Mouse (Mus musculus): ENCODE measurements at regions not wholly inside any gene's neighbourhood (a gene's known extent, or its start where the extent isn't known, plus 50 kb on each side); places are given as distances from the start of the nearest gene placed in this dataset.

- H3K79me2 ChIP-seq (ENCODE audit: control insufficient read depth, insufficient read depth), result no peaks in the 10 kb centered on the region
- H3K79me3 ChIP-seq (ENCODE audit: low read depth), result no peaks in the 10 kb centered on the region
- no peak overlapping the region for H3K4me3 ChIP-seq (ENCODE audit: insufficient read depth, poor library complexity, severe bottlenecking)
- no peak overlapping the region for H3ac ChIP-seq (ENCODE audit: control insufficient read depth, insufficient read length, low read depth)
- H3K36me3 ChIP-seq (ENCODE audit: control insufficient read depth, insufficient read depth), result no peaks in the 10 kb centered on the region
- peaks cover 45% of the 10 kb centered on the region for H3K27me3 ChIP-seq (ENCODE audit: control insufficient read depth, insufficient read depth, insufficient read length)
- no peak for TF ChIP-seq MAX (IDR thresholded peaks at IDR 0.05)
- TF ChIP-seq USF1 (IDR thresholded peaks at IDR 0.05; ENCODE audit: low read depth), result no peak
- TF ChIP-seq FOSL1 (IDR thresholded peaks at IDR 0.05; ENCODE audit: insufficient read depth, low read length, poor library complexity, severe bottlenecking), result no peak
- no peak for TF ChIP-seq MYOD1 (IDR thresholded peaks at IDR 0.05; ENCODE audit: control insufficient read depth, insufficient read length, low read depth)
- no peak for TF ChIP-seq MYOG (IDR thresholded peaks at IDR 0.05; ENCODE audit: control insufficient read depth, extremely low read depth, insufficient read length)
- no peak for TF ChIP-seq CEBPB (IDR thresholded peaks at IDR 0.05; ENCODE audit: low read depth)
- no peak for TF ChIP-seq CTCF (IDR thresholded peaks at IDR 0.05; ENCODE audit: control insufficient read depth, insufficient read depth, insufficient read length)
These were observed 104.7 kb upstream of the Lemd2 start for GRCm38 (mm10) chr17:27308933-27309332.

- no peak overlapping the region for H3K4me3 ChIP-seq (ENCODE audit: insufficient read depth, poor library complexity, severe bottlenecking)
- TF ChIP-seq USF1 (IDR thresholded peaks at IDR 0.05; ENCODE audit: low read depth), result no peak
- TF ChIP-seq FOSL1 (IDR thresholded peaks at IDR 0.05; ENCODE audit: insufficient read depth, low read length, poor library complexity, severe bottlenecking), result no peak
- H3K79me2 ChIP-seq (ENCODE audit: control insufficient read depth, insufficient read depth), result no peaks in the 10 kb centered on the region
- H3K27me3 ChIP-seq (ENCODE audit: control insufficient read depth, insufficient read depth, insufficient read length), result peaks cover 44% of the 10 kb centered on the region
- no peaks in the 10 kb centered on the region for H3K79me3 ChIP-seq (ENCODE audit: low read depth)
- H3K36me3 ChIP-seq (ENCODE audit: control insufficient read depth, insufficient read depth), result no peaks in the 10 kb centered on the region
- no peak overlapping the region for H3ac ChIP-seq (ENCODE audit: control insufficient read depth, insufficient read length, low read depth)
These were observed 100.6 kb upstream of the Lemd2 start for GRCm38 (mm10) chr17:27304842-27305241.

GRCm38 (mm10) chr17:27303633-27304479 is 99.6 kb upstream of the Lemd2 start:
- Histone ChIP-seq H3ac (ENCODE audit: control insufficient read depth, insufficient read length, low read depth) (no peak overlapping the region), H3K79me2 (ENCODE audit: control insufficient read depth, insufficient read depth) (no peaks in the 10 kb centered on the region), H3K4me3 (ENCODE audit: insufficient read depth, poor library complexity, severe bottlenecking) (no peak overlapping the region), H3K36me3 (ENCODE audit: control insufficient read depth, insufficient read depth) (no peaks in the 10 kb centered on the region), H3K79me3 (ENCODE audit: low read depth) (no peaks in the 10 kb centered on the region), H3K27me3 (ENCODE audit: control insufficient read depth, insufficient read depth, insufficient read length) (peaks cover 49% of the 10 kb centered on the region)
- TF ChIP-seq CEBPB (IDR thresholded peaks at IDR 0.05; ENCODE audit: low read depth), result no peak
- no peak for TF ChIP-seq CTCF (IDR thresholded peaks at IDR 0.05; ENCODE audit: control insufficient read depth, insufficient read depth, insufficient read length)
- no peak for TF ChIP-seq USF1 (IDR thresholded peaks at IDR 0.05; ENCODE audit: low read depth)
- TF ChIP-seq FOSL1 (IDR thresholded peaks at IDR 0.05; ENCODE audit: insufficient read depth, low read length, poor library complexity, severe bottlenecking), result no peak
- no peak for TF ChIP-seq MYOG (IDR thresholded peaks at IDR 0.05; ENCODE audit: control insufficient read depth, extremely low read depth, insufficient read length)

- Histone ChIP-seq H3K79me2 (ENCODE audit: control insufficient read depth, insufficient read depth) (no peaks in the 10 kb centered on the region), H3K36me3 (ENCODE audit: control insufficient read depth, insufficient read depth) (no peaks in the 10 kb centered on the region), H3ac (ENCODE audit: control insufficient read depth, insufficient read length, low read depth) (no peak overlapping the region), H3K79me3 (ENCODE audit: low read depth) (no peaks in the 10 kb centered on the region), H3K27me3 (ENCODE audit: control insufficient read depth, insufficient read depth, insufficient read length) (peaks cover 53% of the 10 kb centered on the region), H3K4me3 (ENCODE audit: insufficient read depth, poor library complexity, severe bottlenecking) (no peak overlapping the region)
- no peak for TF ChIP-seq FOSL1 (IDR thresholded peaks at IDR 0.05; ENCODE audit: insufficient read depth, low read length, poor library complexity, severe bottlenecking)
- TF ChIP-seq USF1 (IDR thresholded peaks at IDR 0.05; ENCODE audit: low read depth), result no peak
- TF ChIP-seq CEBPB (IDR thresholded peaks at IDR 0.05; ENCODE audit: low read depth), result no peak
- TF ChIP-seq CTCF (IDR thresholded peaks at IDR 0.05; ENCODE audit: control insufficient read depth, insufficient read depth, insufficient read length), result no peak
- TF ChIP-seq MYOD1 (IDR thresholded peaks at IDR 0.05; ENCODE audit: control insufficient read depth, insufficient read length, low read depth), result no peak
- no peak for TF ChIP-seq MAX (IDR thresholded peaks at IDR 0.05)
- TF ChIP-seq MYOG (IDR thresholded peaks at IDR 0.05; ENCODE audit: control insufficient read depth, extremely low read depth, insufficient read length), result no peak
These were observed 98.8 kb upstream of the Lemd2 start for GRCm38 (mm10) chr17:27303061-27303460.

GRCm38 (mm10) chr17:27301376-27301775 is 97.1 kb upstream of the Lemd2 start:
- Histone ChIP-seq H3K27me3 (ENCODE audit: control insufficient read depth, insufficient read depth, insufficient read length) (peaks cover 47% of the 10 kb centered on the region), H3K4me3 (ENCODE audit: insufficient read depth, poor library complexity, severe bottlenecking) (no peak overlapping the region), H3K36me3 (ENCODE audit: control insufficient read depth, insufficient read depth) (no peaks in the 10 kb centered on the region), H3ac (ENCODE audit: control insufficient read depth, insufficient read length, low read depth) (no peak overlapping the region), H3K79me3 (ENCODE audit: low read depth) (no peaks in the 10 kb centered on the region), H3K79me2 (ENCODE audit: control insufficient read depth, insufficient read depth) (no peaks in the 10 kb centered on the region)
- TF ChIP-seq MAX (IDR thresholded peaks at IDR 0.05), result no peak
- no peak for TF ChIP-seq MYOG (IDR thresholded peaks at IDR 0.05; ENCODE audit: control insufficient read depth, extremely low read depth, insufficient read length)
- no peak for TF ChIP-seq CEBPB (IDR thresholded peaks at IDR 0.05; ENCODE audit: low read depth)
- no peak for TF ChIP-seq CTCF (IDR thresholded peaks at IDR 0.05; ENCODE audit: control insufficient read depth, insufficient read depth, insufficient read length)
- TF ChIP-seq FOSL1 (IDR thresholded peaks at IDR 0.05; ENCODE audit: insufficient read depth, low read length, poor library complexity, severe bottlenecking), result no peak
- no peak for TF ChIP-seq MYOD1 (IDR thresholded peaks at IDR 0.05; ENCODE audit: control insufficient read depth, insufficient read length, low read depth)
- TF ChIP-seq USF1 (IDR thresholded peaks at IDR 0.05; ENCODE audit: low read depth), result no peak

- Histone ChIP-seq H3K79me2 (ENCODE audit: control insufficient read depth, insufficient read depth) (no peaks in the 10 kb centered on the region), H3K36me3 (ENCODE audit: control insufficient read depth, insufficient read depth) (no peaks in the 10 kb centered on the region), H3K27me3 (ENCODE audit: control insufficient read depth, insufficient read depth, insufficient read length) (peaks cover 40% of the 10 kb centered on the region), H3ac (ENCODE audit: control insufficient read depth, insufficient read length, low read depth) (no peak overlapping the region), H3K79me3 (ENCODE audit: low read depth) (no peaks in the 10 kb centered on the region), H3K4me3 (ENCODE audit: insufficient read depth, poor library complexity, severe bottlenecking) (no peak overlapping the region)
- TF ChIP-seq CTCF (IDR thresholded peaks at IDR 0.05; ENCODE audit: control insufficient read depth, insufficient read depth, insufficient read length), result no peak
- TF ChIP-seq CEBPB (IDR thresholded peaks at IDR 0.05; ENCODE audit: low read depth), result no peak
- no peak for TF ChIP-seq MAX (IDR thresholded peaks at IDR 0.05)
- TF ChIP-seq MYOG (IDR thresholded peaks at IDR 0.05; ENCODE audit: control insufficient read depth, extremely low read depth, insufficient read length), result no peak
- no peak for TF ChIP-seq MYOD1 (IDR thresholded peaks at IDR 0.05; ENCODE audit: control insufficient read depth, insufficient read length, low read depth)
- no peak for TF ChIP-seq FOSL1 (IDR thresholded peaks at IDR 0.05; ENCODE audit: insufficient read depth, low read length, poor library complexity, severe bottlenecking)
- TF ChIP-seq USF1 (IDR thresholded peaks at IDR 0.05; ENCODE audit: low read depth), result no peak
These were observed 95.0 kb upstream of the Lemd2 start for GRCm38 (mm10) chr17:27299297-27299696.
